Mouse (Mus musculus) embryonic fibroblast, embryonic 13.5 days (primary cell): ENCODE data around the gene Dmp1.

Experiments
- CTCF ChIP-seq: IDR thresholded peaks from 2 replicates; pipeline ENCODE4 v1.5.1; 2011; ENCODE audit warnings: mild to moderate bottlenecking, control low read depth, low read length, moderate library complexity, borderline replicate concordance; ENCODE audit not compliant: insufficient read depth
- POLR2A ChIP-seq: IDR thresholded peaks from 2 replicates; pipeline ENCODE4 v1.6.1; 2011; ENCODE audit warnings: low read depth, mild to moderate bottlenecking, control low read depth, low read length, moderate library complexity

- TF ChIP-seq POLR2A (no peak), CTCF (peak; percentile 28; the same call in 1 of the 2 replicates)
Measured at GRCm38 (mm10) chr5:104218926-104219325, 16.5 kb downstream of the Dmp1 start.
